Mouse (Mus musculus) adrenal gland, postnatal 25 days (tissue): Measurements from ENCODE around the gene Zmym5. TPM values are rescaled to one million over a fixed set of nuclear protein-coding genes. Genes with fewer than 3 reads are reported as not detected.
"Not testable (repeated sequence)": the region's sequence is repeated elsewhere in the genome, so short reads cannot be mapped to it uniquely, and the experiment has no call there.

Experiments
- DNase-seq: peaks from one replicate; pipeline ENCODE4 v3.0.0; 2021; ENCODE audit warnings: mixed read lengths
- long read RNA-seq: library from polyadenylated mRNA; stranded (forward); transcript quantifications from one replicate; pipeline ENCODE4 v2.0.0, GENCODE M21; 2021
- total RNA-seq: library from RNA; stranded (reverse); gene quantifications from 2 replicates; pipeline ENCODE4 v1.2.3, GENCODE M21; 2021

Zmym5 gene
- total RNA-seq = 33.7 and 39.0 TPM in 2 replicates
- long read RNA-seq, full-length matches to known transcripts = 1 of 13 reads
- long read RNA-seq, partial matches to known transcripts = 3 of 13 reads
- long read RNA-seq, other reads (novel, unspliced or antisense) = 9 of 13 reads

- DNase-seq = peak; percentile 90
Measured at GRCm38 (mm10) chr14:56811701-56812339, at the start of gene Zmym5. TSS of gene Zmym5 (minus strand) at chr14:56811716.

GRCm38 (mm10) chr14:56849681-56850080, 38.2 kb upstream of the Zmym5 start:
- DNase-seq = no peak

- DNase-seq = no peak
Measured at GRCm38 (mm10) chr14:56848322-56848721, 36.8 kb upstream of the Zmym5 start.

- no peak for DNase-seq
Measured at GRCm38 (mm10) chr14:56844507-56844906, 33.0 kb upstream of the Zmym5 start.

GRCm38 (mm10) chr14:56844033-56844432, 32.5 kb upstream of the Zmym5 start:
- DNase-seq = no peak

- DNase-seq = not testable (repeated sequence)
Measured at GRCm38 (mm10) chr14:56834576-56834975, 23.1 kb upstream of the Zmym5 start.

GRCm38 (mm10) chr14:56833211-56833610, 21.7 kb upstream of the Zmym5 start:
- DNase-seq = peak; percentile 2

- no peak for DNase-seq
Measured at GRCm38 (mm10) chr14:56832563-56833113, 21.1 kb upstream of the Zmym5 start.

- no peak for DNase-seq
Measured at GRCm38 (mm10) chr14:56832147-56832546, 20.6 kb upstream of the Zmym5 start.

- DNase-seq = no peak
Measured at GRCm38 (mm10) chr14:56830491-56831045, 19.1 kb upstream of the Zmym5 start.

- no peak for DNase-seq
Measured at GRCm38 (mm10) chr14:56824562-56824961, 13.0 kb upstream of the Zmym5 start.

GRCm38 (mm10) chr14:56817616-56818015, 6.1 kb upstream of the Zmym5 start:
- DNase-seq = no peak

- DNase-seq = no peak
Measured at GRCm38 (mm10) chr14:56817131-56817530, 5.6 kb upstream of the Zmym5 start.

GRCm38 (mm10) chr14:56816541-56816940, 5.0 kb upstream of the Zmym5 start:
- DNase-seq = no peak

GRCm38 (mm10) chr14:56812520-56813036, 1.1 kb upstream of the Zmym5 start:
- peak; percentile 59 for DNase-seq

GRCm38 (mm10) chr14:56810781-56811690, 480 bp downstream of the Zmym5 start:
- DNase-seq = peak; percentile 48

- peak; percentile 28 for DNase-seq
Measured at GRCm38 (mm10) chr14:56793243-56793642, 18.3 kb downstream of the Zmym5 start.

GRCm38 (mm10) chr14:56784575-56784974, 26.9 kb downstream of the Zmym5 start:
- no peak for DNase-seq

GRCm38 (mm10) chr14:56778933-56779300, 32.6 kb downstream of the Zmym5 start:
- no peak for DNase-seq

GRCm38 (mm10) chr14:56778200-56778932, 33.1 kb downstream of the Zmym5 start, which contains the start of gene Pspc1:
TSS of gene Pspc1 (minus strand) at chr14:56778316.
- peak; percentile 98 for DNase-seq

- peak; percentile 81 for DNase-seq
Measured at GRCm38 (mm10) chr14:56777360-56778136, 34.0 kb downstream of the Zmym5 start.
